Mouse (Mus musculus): Measurements from ENCODE around the gene Zic5. TPM values are rescaled to one million over a fixed set of nuclear protein-coding genes. Genes with fewer than 3 reads are reported as not detected.
"Not testable (repeated sequence)": the region's sequence is repeated elsewhere in the genome, so short reads cannot be mapped to it uniquely, and the experiment has no call there.

The Zic5 gene
- total RNA-seq, 2 experiments from 2014 or later, result not detected

GRCm38 (mm10) chr14:122463734-122464341, 1.6 kb downstream of the Zic5 start:
- not testable (repeated sequence) for DNase-seq

GRCm38 (mm10) chr14:122463080-122463691, 2.3 kb downstream of the Zic5 start:
- DNase-seq, result no peak

GRCm38 (mm10) chr14:122462689-122463079, 2.8 kb downstream of the Zic5 start:
- no peak for DNase-seq

DNA sequence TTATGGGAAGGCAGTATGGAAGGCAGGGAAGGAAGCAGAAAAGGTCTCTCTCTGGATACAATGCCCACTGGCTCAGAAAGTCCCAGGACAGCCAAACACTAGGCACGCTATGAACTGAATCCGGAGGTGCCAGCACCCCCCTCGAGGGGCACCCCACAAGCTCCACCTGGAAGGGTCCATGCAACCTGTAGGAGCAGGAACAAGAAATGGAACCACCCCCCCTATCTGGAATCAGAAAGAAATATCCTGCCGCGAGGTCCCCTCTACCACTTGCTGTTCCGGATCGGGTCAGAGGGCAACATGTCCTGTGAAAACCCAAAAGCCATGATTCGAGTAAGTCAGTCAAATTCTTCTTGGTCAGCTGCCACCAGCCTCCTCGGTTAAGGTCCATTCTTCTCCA, 3.5 kb downstream of the Zic5 start:
- DNase-seq, result no peak

DNA sequence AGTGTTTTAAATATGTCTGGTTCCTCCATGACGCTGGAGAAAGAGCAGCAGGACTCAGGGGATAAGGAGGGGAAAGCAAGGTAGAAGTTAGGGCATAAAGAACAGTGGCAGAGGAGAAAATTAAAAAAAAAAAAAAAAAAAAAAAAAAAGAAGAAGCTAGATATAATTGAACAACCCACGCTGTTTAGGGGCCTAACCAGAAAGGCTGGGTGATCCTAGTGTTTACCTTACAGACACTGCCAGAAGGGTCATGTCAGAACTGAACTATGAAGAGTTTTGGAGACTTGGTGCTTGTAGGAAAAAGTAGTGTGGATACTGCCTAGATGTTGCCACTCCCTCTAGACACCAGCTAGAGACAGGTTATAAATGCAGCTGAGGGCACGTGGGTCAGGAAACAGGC, 4.0 kb downstream of the Zic5 start:
- no peak for DNase-seq

- no peak for DNase-seq
Measured at GRCm38 (mm10) chr14:122460226-122460625, 5.3 kb downstream of the Zic5 start.

GRCm38 (mm10) chr14:122459776-122460175, 5.7 kb downstream of the Zic5 start:
- no peak for DNase-seq

DNA sequence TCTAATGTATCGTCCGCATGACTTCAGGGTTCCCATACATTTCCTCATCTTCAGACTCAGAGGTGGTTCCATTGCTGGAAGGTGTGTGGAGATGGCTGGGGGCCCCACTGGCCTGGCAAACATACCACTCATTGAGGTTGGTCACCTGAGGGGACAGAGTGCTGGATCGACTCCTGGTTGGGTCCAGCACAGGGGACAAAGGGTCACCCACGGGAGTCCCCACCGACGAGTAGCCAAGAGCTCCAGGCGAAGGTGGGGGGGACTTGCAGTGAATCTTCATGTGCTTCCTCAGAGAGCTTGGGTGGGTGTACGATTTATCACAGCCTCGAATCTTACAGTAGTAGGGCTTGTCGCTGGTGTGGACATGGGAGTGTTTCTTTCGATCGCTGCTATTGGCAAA, 6.1 kb downstream of the Zic5 start:
- DNase-seq, result not testable (repeated sequence)

DNA sequence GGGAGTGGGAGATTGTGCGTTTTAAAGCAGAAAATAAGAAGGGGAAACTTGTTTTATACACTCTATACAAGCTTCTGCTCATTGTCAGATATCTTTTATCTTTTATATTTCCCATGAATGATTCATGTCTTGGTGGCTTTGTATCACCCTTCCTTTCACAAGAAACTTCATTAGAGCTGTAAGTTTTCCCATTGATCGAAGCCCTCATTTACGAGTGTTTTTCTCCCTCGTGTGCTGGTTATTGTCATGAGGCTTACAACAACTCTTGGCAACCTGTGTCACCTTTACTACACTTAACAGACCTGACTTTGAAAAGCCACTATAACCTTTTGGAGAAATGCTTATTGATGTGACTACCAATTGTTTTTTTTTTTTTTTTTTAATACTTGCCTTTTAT, 9.9 kb downstream of the Zic5 start:
- DNase-seq, result no peak

DNA sequence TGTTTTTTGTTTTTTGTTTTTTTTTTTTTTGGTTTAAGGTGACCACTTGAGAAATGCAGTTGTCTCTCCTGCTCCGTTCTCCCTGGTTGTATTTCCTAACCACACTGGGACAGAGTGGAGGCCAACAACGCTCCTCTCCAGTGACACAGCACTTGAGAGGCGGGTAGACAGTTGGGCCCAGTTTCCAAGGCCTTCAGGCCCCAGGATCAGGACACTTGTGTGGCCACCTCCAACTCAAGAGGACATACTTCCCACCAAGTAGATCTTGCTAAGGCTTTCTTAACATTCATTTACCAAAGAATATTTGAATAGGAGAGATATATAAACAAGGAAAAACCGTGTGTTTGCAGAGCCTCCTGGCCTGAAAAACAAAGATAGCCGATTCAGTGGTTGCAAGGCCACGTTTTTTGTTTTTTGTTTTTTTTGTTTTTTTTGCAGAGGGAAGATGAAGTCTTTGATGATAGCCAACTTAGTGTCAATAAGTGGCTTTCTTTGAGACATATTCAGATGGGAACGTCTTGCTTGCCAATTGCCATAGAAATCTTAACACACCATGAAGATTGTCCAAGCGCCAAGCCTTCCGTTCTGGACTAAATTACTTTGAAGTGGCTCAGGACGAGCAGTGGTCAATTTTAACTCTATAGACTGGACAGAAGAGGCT, 10.4 kb downstream of the Zic5 start:
- DNase-seq, result no peak

- DNase-seq, result no peak
Measured at GRCm38 (mm10) chr14:122453996-122454738, 11.3 kb downstream of the Zic5 start.

GRCm38 (mm10) chr14:122453388-122453995, 12.0 kb downstream of the Zic5 start:
- DNase-seq, result no peak

DNA sequence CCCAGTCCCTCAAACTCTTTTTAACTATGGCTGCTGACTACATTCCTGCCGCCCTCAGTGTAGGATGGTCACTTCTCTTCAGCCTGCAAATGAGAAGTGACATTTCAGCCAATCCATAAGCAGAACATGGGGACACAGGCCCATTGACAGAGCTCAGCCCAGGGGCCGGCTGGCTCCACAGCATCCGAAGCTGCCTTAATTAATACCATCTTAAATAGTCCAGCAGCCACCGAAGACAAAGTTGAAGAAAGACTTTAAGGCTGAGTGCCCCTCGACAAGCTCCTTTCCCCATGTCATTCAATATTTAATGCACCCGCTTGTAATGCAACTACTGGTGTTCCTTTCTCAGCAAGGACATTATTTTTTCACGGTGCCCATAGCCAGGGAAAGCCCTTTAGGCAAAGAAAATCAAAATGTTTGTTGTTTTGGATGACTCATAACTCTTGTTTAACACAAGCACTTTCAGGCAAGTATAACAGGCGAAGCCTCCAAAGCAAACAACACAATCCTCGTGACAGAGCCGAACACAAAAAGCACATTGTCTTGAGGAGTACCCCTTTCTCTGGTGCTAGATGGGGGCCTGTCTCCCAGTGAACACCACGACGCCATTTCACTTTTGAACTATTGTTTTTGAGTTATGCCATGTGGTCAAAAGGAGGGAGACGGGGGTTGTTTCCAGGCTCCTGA, 12.6 kb downstream of the Zic5 start:
- DNase-seq, result no peak

GRCm38 (mm10) chr14:122451551-122452145, 13.8 kb downstream of the Zic5 start:
- DNase-seq, result no peak

GRCm38 (mm10) chr14:122450496-122451382, 14.7 kb downstream of the Zic5 start, which contains the start of gene Gm5089:
TSS of gene Gm5089 (minus strand) at chr14:122451115.
- peak; percentile 33 for DNase-seq

- no peak for DNase-seq
Measured at GRCm38 (mm10) chr14:122449601-122450495, 15.6 kb downstream of the Zic5 start.

DNA sequence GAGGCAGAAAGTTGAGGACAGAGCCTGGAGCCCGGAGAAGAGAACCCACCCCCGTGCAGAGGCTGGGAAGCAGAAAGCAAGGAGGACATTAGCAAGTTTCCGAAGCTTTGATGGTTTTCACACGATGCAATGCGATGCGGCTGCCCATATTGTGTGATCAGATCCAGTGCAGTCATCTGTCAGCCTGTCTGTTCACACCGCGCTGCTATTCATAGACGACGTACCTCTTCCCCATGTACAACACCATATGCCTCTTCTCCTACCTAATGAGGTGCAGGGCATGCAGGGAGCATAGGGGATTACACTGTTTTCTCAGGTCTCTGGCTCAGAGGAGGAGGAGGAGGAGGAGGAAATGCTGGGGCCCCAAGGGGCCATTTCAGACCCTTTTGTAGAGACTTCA, 28.6 kb downstream of the Zic5 start:
- DNase-seq, result no peak

DNA sequence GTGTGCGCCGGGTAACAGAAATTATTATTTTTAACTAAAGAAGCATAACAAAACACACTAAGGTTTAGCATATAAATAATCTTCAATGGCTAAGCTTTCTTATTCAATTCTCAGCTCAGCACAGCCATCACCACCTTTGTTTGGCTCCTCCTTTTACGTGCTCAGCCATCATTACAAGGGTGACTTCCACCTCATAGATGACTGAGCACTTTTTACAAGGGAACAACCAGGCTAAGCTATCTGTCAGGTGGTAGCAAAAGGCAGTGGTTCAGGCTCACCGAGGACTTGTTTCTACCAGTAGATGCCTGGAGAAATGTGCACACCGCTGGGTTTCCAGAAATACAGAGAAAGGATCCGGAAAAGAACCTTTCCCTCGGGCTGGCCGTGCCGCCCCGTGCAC, 31.4 kb downstream of the Zic5 start:
- DNase-seq, result no peak

DNA sequence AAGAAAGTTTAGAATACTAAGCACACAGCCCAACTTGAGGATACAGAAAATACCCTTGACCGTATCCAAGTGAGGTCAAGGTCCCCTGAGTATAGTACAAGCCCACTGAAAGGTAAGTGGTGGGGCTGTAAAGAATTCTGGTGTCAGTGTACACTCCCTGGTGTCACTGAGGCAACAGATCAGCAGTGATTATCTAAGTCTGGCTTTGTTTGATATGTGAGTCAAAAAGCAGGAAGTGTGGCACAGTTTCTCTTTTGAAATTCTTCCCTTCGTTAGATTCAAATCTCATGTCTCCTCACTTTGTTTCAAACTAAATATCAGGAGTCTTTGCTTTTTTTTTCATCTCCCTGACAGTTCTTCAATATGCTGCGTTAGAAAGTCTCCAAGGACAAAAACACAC, 32.9 kb downstream of the Zic5 start:
- no peak for DNase-seq

Data from gastrocnemius, postnatal 10 days (tissue).